Mouse (Mus musculus) cerebellum, postnatal 36 days (tissue): ENCODE measurements around the gene Ikbip.

Experiments used
- DNase-seq, 2 experiments: peaks; one replicate each; pipeline ENCODE4 v3.0.0; 2021 to 2022; ENCODE audit warnings: mixed read lengths in 2 of 2

The Ikbip gene

DNA sequence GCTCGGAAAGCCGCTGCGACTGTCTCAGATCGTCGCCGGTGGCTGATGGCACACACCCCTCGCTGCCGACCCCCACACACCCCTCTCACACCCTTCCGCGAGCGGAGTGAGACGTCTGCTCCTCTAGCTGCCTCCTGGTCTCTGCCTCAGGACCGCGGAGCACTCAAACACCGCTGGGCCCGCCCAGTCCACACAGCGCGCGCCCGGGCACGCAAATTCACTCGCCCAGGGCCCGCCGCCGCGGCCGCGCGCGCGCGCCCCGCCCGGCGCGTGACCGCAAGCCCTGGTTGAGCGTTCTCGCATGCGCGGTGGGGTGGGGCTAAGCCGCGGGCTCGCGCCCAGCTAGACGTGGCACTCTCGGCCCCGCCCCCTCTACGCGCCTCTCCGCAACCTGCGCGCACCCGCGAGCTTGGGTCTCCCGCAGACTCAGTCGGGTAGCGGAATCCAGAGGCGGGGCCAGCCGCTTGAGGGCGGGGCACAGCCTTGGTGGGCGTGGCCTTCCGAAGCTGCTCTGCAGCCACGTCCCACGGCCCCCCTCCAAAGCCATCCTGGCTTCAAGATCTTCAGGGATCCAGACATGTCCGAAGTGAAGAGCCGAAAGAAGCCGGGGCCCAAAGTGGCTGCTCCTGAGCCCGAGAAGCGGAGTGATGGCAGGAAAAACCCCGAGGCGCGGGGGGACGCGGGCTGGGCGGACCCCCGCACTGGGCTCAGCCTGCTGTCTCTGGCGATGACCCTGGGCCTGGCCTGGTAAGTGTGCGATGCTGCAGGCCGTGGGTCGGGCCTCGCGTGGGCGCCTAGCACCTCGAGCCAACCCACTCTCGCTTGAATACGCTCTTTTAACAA is at the start of gene Ikbip, which contains the start of gene Apaf1:
Ikbip (plus strand) TSS at position 391 of the 843 bp plus-strand sequence.
Apaf1 (minus strand) TSS at position 221 of the 843 bp plus-strand sequence.
- DNase-seq = peak; percentile 99 to 100

GRCm38 (mm10) chr10:91033942-91034341 is 48.8 kb upstream of the Ikbip start:
- DNase-seq = peak; percentile 79 to 81

- peak; percentile 55 to 60 for DNase-seq
Measured at GRCm38 (mm10) chr10:91049696-91050095, 33.0 kb upstream of the Ikbip start.

DNA sequence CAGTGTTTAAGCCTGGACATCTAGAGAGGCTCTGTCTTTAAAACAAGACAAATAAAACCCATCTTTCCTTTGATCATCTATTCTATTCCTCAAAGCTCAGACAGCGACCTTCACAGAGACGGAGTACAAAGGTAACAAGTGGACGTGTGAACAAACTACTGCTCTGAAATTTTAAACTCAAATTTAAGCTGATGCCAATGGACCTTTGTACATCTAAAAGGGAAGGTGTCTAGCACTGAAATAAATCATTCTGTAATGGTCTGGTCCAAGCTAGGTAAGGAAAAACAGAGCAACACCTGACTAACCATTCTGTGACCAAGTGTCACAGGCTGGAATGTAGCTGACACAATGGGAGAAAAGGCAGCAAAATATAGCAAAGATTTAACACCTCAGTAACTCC is 31.6 kb upstream of the Ikbip start:
- DNase-seq = no peak

DNA sequence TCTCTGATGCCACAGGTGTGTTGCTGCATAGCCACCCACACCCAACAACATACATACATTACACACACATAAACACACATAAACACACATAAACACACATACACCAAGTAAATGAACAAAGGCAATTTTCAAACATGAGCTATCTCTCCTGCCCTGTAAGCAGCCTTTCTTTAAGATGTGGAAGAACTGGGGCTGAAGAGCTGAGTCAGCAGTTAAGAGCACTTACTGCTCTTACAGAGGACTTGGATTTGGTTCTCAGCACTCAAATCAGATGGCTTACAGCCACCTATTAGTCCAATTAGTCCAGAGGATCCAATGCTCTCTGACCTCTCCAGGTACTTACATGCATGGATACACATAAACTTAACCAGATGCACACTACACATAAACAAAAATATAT is 30.0 kb upstream of the Ikbip start:
- no peak for DNase-seq

DNA sequence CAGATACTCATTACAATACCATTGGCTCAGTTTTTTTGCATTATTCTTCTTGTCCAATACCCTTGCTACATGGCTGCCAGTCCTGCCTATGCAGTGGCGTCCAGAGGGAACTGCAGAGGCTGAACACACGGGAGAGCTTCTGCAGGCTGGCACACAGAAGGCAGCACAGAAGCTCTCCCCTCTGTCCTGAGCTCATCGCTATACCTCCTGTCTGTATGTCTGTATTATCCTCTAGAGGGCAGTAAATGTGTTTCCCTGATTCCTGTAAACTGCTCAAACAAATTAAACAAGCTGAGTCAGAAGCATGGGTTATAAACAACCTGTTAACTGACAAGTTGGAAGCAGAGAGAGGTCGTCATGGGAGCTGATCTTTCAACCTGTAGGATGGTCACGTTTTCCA is 22.0 kb upstream of the Ikbip start:
- no peak for DNase-seq

- no peak for DNase-seq
Measured at GRCm38 (mm10) chr10:91062355-91062754, 20.4 kb upstream of the Ikbip start.

- no peak for DNase-seq
Measured at GRCm38 (mm10) chr10:91071768-91072167, 11.0 kb upstream of the Ikbip start.

- DNase-seq = no peak
Measured at GRCm38 (mm10) chr10:91073345-91073744, 9.4 kb upstream of the Ikbip start.

DNA sequence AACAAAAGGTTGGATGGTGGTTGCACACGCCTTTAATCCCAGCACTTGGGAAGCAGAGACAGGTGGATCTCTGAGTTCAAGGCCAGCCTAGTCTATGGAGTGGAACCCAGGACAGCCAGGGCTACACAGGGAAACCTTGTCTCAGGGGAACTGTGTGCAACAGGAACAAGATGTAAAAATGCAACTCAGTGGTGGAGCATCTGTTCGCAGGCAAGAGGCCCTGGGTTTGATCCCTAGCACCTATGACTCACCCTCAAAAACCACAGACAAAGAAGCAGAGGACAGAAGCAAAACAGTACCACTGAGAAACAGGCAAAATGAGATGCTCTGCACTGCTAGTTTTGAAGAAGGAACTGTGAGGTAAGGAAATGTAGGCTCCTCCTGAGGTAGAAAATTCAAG is 6.1 kb upstream of the Ikbip start:
- no peak for DNase-seq

- no peak for DNase-seq
Measured at GRCm38 (mm10) chr10:91080540-91080939, 2.2 kb upstream of the Ikbip start.

GRCm38 (mm10) chr10:91081959-91082507 is 707 bp upstream of the Ikbip start:
- DNase-seq = no peak

DNA sequence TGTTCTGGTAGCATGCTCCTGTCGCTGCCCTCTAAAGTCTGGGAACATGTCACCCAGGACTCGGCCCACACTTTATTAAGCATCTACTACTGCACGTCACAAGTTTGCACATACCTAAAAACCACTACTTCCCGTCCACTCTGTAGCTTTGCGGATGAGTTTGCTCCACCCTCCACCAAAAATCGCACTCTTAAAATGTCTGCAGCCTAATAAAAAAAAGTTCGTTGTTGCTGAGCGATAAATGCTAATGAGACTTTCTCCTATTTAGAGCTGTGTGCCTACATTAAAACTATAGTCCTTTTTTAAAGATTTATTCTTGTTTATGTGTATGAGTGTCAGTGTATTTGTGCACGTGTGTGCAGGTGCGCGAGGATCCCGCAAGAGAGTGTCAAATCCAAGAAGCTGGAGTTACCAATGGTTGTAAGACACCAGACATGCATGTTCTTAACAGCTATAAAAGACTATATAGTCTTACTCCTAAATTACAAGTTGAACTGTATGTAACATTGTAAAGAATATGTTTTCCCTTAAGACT is 720 bp downstream of the Ikbip start:
- no peak for DNase-seq

DNA sequence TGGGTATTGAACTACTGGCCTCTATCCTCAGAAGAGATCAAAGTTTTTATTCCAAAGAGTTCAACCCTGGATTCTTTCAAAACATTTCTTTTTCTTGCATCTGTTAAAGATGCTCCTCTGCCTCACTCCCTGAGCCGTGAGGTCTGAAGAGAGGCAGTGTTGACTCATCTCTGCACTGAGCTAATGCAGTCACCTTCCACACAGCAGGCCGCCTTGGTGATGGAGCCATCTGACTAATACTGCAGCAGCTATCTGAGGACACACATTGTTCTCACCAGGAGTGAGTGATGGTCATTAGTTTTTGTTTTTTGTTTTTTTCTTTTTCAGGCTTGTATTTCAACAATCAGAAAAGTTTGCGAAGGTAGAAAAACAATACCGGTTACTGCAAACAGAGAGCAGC is 10.1 kb downstream of the Ikbip start:
- DNase-seq = no peak

DNA sequence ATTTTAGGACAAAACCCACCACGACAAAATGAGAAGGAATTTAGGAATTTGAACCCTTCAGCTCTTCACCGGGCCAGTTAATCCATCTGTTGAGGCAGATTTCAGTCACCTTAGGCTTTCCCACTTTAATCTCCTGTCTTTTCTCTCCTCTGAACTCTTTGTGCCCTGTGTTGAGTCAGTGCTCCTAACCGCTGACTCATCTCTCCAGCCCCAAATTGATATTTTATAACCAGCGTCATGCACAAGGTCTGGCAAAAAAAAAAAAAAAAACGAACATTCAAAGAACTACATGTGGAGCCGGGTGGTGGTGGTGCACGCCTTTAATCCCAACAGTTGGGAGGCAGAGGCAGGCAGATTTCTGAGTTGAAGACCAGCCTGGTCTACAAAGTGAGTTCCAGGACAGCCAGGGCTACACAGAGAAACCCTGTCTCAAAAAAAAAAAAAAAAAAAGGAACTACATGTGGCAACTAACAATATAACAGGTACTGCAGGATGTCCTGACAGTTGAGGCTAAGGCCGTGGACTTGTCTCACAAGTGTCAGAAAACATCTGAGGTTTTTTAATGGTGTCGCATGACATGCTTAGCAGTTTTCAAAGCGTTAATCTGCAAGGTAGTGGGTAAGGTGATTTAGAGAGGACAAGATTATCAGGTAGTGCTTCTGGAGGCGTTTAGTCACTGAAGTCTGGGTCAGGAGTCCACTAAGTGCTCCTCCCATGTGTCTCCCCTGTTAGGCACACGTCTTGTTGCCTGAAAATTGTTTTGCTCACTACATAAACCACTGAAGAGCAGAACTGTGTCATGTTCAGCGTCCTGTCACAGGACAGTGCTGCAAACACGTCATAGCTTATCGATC is 11.7 kb downstream of the Ikbip start:
- DNase-seq = no peak

- no peak for DNase-seq
Measured at GRCm38 (mm10) chr10:91098056-91098455, 15.3 kb downstream of the Ikbip start.

DNA sequence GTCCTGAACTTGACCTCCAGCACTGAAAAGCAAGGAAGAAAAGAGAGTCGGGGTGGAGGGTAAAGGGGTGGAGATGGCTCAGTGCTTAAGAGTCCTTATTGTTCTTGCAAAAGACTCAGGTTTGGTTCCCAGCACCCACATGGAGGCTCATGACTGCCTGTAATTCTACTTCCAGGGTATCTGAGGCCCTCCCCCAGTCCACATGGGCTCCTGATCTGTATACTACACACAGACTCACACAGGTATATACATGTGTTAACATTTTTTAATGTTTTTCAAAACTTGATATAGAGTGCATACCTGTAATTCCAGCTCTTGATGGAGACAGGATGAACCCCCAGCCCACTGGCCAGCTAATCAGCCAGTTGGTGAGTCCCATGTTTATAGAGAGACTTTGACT is 17.4 kb downstream of the Ikbip start:
- DNase-seq = no peak

DNA sequence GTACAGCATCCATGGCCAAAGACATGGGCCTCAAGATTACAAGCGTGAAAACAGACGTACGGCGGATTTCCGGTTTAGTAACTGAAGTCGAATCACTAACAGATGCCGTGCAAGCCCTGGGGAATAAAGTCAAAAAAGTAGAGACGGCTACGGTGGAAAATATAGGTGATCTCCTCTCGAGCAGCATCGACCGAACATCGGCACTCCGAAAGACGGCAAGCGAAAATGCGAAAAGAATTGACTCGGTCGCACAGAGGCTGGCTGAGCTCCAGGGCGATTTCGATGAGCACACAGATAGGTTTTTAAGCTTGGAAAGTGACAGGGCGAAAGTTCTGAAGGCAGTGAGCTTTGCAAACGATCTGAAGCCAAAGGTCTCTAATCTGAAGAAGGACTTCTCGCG is 19.2 kb downstream of the Ikbip start:
- no peak for DNase-seq

- DNase-seq = no peak
Measured at GRCm38 (mm10) chr10:91102799-91103590, 20.3 kb downstream of the Ikbip start.

DNA sequence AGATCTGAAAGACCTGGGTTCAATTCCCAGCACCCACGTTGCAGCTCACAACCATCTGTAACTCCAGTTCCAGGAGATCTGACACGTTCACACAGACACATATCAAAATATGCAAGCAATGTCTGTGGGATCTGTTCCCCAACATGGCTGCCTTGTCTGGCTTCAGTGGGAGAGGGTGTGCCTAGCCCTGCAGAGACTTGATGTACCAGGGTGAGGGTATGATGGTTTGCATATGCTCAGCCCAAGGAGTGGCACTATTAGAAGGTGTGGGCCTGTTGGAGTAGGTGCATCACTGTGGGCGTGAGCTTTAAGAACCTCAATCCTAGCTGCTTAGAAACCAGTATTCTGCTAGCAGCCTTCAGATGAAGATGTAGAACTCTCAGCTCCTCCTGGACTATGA is 23.2 kb downstream of the Ikbip start:
- no peak for DNase-seq

DNA sequence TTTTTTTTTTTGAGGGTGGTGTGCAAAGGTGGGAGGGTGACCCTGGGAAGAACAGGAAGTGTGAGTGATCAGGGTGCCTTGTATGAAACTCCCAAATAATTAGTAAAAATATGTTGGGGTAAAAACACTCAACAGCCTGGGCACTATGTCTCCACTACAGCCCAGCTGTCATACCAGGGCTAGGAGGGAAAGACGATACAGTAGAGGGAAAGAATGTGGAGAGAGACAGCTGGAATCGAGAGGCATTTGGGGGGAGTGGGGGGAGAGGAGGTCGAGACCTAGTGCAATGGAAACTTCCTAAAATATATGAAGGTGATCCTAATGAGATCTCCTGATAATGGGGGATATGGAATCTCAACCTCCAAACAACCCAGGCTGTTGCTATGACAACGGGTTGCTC is 27.1 kb downstream of the Ikbip start:
- DNase-seq = no peak

DNA sequence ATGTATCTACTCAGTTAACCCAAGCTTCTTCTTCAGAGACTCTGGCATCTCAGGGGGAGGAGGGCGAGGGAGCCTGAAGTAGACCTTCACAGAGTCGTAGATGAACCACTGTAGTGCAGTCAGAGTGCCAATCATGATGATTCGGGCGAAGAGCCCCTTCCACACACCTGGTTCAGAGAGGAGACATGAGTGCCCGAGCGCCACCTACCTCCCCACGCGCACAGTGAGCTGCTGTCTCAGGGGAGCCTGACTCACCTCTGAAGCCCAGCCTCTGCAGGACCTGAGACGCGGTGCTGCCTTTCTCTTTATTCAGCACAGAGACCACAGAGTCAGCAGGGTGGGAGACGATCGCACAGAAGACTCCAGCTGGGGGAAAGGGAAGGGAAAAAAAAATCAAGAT is 34.2 kb downstream of the Ikbip start:
- DNase-seq = no peak
